Mouse (Mus musculus) R1 (cell line): ENCODE data around the gene Msi2.

Source experiments
- DNase-seq: peaks from one replicate; pipeline ENCODE4 v3.0.0-alpha.2; 2018; ENCODE audit warnings: low read depth, low spot score

The Msi2 gene

DNA sequence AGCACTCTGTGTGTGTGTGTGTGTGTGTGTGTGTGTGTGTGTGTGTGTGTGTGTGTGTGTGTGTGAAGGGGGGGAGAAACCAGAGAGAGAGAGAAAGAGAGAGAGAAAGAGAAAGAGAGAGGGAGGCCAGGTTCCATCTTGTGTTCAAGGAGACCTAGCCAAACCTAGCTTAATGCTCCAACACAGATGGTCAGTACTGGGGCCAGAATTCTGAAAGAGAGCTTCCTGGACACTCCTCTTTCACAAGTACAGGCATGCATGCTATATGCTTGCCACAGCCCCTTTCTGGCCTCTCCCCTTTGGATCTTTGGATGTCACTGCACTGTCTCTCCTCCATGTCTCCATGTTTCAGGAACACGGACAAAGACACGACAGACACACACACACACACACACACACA lies 41.7 kb downstream of the Msi2 start:
- DNase-seq = no peak

DNA sequence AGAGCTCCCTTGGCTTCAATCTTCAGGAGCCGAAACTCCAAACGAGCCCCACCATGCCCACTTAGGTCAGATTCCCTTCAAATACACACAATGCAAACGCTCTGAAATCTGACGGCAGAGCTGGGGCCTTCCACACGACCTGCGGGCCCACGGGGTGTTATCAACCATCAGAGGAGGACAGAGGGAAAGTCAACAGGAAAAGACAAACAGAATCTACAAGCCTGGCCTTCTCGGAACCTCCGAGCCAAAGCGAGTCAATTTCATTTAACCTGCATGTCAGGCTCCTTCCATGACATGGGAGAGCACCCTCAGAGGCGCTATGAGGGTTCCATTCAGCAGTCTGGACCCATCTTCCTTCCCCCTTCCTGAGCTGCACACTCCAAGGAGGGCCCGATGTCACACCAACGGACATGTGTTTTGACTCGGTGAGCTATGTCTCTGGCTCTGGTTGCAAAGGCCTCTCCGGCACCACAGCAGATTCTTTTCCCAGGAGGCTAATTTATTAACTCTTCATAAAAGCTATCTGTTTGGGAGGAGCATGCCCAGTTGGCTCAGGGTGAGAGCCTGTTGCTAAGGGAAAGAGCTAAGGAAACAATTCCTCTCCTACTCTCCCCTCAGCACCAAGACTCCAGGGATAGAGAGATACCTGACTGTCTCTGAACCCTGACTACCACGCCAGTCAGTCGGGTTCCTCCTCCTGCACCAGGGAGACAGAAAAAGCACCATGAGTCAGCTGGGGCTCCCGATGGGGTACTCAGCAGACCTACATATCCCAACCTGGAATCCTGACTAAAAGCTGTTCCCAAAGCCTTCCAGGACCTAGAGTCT lies 42.6 kb downstream of the Msi2 start:
- no peak for DNase-seq

DNA sequence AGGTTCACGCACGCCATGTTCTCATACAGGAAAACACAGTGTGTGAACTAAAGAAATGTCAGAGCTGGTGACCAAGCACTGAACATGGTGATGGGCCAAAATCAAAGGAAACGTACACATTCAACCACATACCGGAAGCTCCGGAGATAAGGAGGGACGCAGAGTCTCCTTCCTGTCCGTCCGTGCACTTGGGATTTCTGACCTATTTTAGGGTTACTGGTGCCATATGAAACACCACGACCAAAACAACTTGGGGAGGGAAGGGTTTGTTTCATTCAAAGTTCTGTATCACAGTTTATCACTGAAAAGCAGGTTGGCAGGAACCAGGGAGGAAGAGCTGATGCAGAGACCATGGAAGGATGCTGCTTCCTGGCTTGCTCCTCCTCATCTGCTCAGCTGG lies 44.2 kb downstream of the Msi2 start:
- DNase-seq = no peak

DNA sequence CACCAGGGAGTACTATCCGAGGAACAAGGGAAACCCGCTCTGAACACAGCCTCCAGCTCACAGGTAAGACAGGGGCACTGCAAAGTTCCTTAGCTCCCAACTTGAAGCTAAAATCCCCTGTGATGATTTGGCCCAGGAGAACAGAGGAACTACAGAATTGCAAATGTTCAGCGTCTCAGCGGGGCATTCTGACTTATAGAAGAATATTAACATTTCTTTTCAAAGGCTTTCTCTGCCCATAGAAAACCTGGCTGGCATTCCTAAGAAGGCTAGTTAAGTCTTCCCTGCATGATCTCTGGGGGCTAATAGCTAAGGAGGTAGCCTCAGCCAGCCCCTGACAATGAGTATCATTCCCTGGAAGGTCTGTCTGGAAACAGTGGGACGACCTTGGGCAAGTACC lies 47.4 kb downstream of the Msi2 start:
- peak; percentile 98 for DNase-seq

DNA sequence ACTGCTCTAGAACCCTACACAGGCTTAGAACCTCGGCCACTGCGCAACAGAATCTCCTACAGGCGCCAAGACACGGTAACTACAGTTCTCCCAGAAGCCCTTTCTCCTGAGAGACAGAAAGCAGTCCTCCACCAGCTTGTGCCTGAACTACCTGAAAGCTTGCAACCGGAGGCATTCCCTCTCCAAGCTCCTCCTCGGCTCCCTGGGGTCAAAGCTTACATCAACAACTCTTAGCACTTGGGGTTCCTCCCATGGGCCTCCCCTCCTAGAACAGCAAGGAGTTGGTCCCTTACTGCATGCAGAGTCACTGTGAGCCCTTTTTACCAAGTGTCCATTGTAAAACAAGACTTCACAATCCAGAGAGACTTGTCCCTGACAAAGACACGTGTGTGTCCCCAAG lies 49.2 kb downstream of the Msi2 start:
- peak; percentile 91 for DNase-seq

DNA sequence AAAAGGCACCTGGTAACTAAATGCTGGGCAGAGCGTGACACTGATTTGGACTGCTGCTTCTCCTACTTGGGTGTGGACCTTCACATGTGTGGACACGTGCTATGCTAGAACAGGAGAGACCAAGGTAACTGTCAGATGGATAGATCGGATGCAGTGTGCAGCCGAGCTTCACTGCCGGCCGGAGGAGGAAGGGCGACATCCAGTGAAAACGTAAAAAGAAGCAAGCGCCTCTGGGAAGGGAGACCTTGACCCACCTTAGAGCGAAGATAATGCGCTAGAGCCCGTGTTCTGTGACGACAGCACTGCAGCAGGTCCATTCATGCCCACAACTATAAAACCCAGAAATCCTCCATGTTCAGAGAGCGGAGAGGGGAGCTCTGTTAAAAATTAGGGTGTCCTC lies 50.0 kb downstream of the Msi2 start:
- no peak for DNase-seq

DNA sequence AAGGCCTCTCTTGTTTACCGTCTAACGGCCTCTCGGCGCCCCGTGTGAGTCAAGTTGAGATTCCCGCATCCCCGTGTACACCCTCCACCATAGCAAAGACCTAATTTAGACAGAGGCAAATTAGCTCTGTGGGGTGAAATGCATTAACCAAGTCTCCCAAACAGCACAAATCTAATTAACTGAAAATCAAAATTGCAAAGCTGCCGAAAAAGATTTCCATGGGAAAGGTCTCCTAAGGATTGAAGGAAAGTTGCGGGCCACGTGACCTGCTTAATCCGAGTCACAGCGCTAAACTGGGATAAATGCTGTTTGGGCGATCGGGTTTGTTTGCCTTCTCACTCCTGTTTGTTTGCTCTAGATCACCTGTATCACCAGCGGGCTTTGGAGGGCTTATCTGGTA lies 52.5 kb downstream of the Msi2 start:
- no peak for DNase-seq

DNA sequence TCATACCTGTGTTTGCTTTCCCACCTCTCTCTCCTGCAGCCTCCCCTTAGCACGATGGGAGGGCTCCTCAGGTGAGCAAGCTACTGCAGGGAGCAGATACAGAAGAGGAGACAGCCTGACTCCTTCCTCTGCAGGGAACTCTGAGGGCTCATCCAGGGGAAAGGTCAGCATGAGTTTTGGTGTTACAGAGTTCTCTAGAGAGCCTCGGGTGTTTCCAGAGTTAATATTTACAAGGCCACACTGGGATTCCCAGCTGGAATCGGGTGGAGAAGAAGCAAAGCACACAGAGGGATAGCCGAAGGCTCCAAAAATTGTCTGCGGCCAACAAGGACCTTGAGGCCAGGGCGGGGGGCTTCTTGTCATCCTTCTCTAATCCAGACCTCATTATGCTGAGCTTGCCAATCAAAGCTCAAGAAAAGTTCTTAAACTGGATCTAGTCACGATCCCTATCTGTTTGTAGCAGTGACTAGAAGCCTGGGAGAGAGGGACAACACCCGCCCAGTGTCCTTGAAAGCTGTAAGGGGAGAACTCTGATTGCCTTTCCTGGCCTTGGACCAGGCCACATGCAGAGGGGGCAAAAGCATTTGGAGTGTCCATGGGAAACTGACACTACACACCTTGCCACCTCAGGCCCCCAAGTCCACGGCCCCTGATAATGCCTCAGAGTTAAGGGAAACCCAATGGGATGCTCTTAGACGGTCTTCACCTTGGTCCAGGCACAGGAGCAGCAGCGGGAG lies 56.7 kb downstream of the Msi2 start:
- no peak for DNase-seq

DNA sequence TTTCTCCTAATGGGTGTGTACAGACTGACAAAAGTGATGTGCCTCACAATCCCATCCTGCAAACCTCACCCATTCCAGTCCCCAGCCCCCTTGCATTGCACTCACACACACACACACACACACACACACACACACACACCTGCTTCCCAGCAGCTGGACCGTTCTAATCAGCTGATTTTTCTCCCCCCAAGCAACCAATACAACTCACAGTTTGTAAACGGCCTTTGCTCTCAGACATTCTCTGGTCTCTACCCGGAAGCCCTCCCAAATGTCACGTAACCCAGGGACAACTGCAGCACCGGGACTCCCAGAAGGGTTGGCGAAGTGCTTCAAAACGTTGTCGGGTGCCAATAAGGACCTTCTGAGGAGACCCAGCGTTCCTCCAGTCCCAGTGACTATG lies 57.9 kb downstream of the Msi2 start:
- DNase-seq = no peak

DNA sequence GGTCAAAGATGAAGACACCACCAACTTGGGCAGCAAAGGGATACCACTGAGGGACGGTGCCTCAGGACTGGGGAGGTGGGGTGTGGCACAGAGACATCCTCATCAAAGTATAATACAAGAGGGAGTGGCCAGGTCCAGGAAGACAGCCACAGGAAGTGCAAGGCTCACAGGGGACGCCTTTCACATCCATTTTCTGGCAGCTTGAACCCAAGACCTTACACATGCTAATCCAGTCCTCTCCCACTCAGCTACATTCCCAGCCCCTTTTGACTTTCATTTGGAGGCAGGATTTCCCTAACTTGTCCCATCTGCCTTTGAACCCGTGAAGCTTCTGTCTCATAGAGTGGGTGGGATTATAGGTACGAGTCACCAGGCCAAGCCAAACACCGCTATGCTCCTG lies 59.4 kb downstream of the Msi2 start:
- peak; percentile 91 for DNase-seq

DNA sequence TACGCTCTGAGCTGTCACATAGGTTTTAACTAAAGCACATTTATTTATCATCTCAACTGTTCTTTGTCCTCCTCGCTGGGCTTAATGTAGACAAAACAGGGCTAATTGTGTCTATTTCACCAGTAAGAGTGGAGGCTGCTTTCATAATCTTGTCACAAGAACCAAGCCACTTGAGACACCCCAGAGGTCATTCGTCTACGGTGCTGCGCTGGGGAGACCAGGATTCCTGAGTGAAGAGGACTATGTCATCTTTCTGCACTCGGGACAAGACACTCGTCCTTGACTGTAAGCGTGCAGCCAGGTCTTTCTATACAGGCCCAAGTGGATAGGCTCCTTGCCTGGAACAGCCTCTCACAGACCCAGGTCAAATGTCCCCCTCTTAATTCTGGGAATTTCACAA lies 62.5 kb downstream of the Msi2 start:
- no peak for DNase-seq

DNA sequence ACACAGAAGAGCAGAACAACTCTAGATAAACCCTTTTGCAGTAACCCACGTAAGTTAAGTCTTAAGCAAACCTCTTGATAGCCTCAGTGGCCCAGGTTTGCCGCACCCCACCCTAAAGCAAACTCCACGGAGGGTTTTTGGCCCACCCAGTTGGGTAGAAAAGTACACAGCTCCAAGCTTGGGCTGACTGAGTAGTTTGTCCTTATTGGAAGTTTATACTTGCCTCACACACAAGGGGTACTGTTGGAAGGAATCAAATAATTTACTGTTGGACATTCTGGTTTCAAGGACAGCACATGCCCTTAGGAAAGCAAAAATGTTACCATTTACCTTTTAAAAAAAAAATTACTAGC lies 63.1 kb downstream of the Msi2 start:
- DNase-seq = no peak

DNA sequence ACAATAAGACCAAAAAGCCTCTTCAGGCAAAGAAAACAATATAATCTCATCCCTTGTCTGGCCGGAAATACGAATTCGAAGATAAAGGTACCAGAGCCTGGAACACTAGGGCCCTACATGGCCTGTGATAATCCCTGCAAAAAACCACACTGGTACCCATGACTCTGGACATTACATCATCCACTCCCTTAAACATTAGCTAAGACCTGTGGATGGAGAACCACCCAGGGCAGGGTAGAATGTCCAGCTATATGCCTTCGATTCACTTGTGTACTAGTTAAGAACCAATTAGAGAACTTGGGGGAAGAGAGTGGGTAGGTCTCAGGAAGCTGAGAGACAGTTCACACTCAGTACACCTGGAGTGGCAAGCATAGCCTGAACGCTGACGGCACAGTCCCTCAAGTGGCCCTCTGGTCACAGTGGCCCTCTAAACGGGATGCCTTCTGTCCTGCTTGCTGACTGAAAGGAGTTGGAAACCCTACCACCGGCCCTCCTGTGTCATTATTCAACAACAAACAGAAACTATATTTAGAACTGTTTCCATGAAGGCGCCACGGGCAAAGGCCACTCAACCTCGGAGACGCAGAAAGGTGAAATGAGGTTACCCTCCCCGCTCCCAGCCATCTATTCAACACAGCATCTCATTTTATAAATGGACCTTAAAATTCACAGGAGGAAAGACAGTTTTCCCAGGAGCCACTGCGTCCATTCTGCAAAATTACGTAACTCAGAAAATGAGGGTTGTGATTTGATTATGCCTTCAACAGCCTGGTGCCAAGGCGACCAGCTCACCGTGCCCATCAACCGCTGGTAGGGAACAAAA lies 63.7 kb downstream of the Msi2 start:
- no peak for DNase-seq

DNA sequence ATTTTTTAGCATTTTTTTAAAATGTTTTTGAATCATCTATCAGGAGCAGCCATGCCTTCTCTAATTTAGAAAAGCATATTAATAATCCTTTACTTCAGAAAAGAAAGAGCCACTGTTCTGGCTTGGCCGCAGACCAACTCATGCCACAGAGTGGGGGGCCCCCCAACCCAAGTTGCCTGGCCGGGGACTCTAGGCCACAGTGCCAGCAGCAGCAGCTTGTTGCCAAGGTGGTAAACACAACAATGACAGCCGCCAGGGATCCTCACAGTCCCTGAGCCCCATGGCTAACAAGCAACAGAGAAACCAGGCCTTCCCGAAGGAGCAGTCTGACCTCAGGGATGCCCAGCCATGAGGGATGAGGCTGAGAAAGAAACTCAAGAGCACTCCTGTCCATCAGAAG lies 68.0 kb downstream of the Msi2 start:
- no peak for DNase-seq

DNA sequence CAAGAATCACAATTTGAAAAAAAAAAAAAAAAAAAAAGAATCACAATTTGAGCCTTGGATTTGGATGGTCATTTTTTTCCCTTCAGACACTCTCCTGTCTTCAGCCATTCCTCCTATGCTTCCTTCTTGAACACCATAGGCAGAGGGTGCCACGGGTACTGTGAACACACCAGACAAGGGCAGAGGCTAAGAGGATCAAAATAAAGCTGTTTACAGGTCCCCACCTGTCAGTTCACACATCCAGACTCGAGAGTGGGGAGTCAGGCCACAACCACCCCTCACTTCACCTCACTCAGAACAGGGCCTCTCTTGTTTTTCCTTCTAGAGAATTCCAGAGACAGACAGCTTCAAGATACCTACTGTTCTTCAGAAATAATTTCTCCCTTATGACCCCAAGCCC lies 69.3 kb downstream of the Msi2 start:
- no peak for DNase-seq

DNA sequence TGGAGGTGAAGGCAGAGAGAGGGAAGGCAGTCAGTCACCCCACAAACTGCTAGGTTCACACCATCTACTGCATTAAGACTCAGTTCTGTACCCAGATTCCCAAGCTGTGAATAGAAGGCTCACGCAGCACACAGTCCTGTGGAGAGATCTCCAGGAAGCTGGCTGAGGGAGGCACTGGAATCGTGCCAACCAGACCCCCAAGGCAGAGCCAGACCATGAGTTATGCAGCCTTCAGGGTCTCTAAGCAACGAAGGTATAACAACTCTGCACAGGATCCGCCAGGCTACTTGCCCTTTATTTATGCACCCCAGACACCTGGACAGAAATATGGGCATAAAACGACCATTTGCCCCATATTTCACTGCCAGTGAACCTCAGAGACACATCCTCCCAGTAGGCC lies 69.9 kb downstream of the Msi2 start:
- no peak for DNase-seq

DNA sequence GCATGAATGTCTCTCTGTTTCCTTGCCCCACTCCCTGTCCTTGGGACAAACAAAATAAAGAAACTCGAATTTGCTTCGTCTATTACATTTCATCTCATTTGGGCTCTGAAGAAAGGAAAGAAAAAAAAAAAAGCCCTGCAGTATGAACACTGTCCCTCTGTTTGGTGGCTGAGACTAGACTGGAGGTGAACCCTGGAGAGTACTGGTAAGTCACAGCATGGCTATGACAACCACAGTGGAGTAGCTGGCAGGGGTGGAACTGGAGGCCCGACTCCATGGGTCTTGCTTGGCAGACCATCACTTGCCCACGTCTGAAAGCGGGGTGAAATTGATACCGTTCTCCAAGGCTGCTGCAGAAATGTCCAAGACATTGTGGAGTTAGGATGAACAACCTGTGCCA lies 71.8 kb downstream of the Msi2 start:
- DNase-seq = no peak

DNA sequence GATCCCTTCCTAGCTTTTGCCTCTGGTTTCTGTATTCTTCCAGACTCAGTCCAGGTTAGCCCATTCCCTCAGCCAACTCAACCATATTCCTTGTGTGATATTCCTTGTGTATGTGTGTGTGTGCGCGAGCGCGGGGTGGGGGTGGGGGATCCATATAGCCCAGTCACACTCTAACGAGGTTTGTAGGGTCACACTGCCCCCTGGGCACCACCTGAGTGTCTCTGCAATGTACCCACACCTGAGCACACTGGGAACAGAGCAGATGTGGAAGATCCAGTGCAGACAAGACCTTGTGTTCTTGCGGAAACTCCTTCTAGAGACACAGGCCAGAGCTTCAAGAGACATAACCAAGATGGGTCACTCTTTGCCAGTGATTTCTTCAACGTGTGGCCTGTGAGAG lies 72.5 kb downstream of the Msi2 start:
- no peak for DNase-seq

DNA sequence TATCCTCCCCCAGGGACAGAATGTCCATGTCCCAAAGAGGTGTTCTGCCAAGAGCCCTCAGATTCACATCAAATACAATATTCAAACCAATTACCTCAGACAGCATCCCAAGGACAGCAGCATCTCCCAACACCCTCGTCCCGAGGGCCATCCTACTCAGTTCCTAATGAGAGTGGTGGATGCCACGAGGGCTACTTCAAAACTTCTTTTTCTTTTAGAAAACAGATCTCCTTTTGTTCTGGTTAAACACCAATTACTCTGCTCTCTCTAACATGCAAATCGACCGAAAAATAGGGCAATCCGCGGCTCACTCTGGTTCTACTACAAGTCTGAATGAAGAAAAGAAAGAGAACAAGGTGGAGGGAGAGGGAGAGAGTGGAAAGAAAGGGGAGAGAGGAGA lies 73.6 kb downstream of the Msi2 start:
- DNase-seq = no peak

DNA sequence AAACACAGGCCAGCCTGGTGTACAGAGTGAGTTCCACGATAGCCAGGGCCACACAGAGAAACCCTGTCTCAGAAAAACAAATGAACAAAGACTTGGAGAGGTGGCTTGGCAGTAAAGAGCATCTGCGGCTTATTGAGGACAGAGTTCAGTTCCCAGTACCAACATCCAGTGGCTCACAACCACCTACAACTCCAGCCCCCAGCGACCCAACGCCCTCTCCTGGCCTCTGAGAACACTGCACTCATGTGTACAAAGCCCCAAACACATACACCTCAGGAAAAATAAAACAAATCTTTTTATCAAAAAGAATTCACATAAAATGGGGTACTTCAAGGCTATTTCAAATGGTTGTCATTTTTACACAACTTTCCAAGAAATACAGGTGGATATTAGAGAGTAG lies 78.5 kb downstream of the Msi2 start:
- DNase-seq = no peak

DNA sequence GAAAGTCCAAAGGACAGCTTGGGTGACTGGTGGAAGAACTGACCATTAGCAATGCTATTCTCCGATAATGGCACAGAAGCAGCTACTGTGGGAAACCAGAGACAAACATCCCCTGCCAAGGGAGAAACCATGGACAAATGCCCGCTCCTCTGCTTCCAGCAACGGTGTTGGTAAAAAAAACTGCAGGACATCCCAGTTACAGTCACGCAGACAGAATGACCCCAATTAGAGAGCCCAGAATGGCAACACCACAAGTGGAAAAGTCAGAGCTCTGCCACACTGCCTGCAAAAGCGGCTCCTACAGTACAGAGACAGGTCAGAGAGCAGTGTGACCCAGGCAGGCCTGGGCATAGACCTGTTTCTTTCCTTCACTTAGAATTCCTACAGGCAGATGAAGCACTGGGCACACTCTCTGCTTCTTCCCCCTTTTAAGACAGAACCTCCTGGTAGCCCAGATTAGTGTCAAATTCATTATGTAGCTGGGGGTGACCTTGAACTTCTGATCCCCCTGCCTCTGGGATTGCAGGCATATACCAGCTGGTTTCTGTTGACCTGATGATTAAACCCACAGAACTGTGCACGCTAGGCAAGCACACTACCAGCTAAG lies 79.3 kb downstream of the Msi2 start:
- DNase-seq = no peak

DNA sequence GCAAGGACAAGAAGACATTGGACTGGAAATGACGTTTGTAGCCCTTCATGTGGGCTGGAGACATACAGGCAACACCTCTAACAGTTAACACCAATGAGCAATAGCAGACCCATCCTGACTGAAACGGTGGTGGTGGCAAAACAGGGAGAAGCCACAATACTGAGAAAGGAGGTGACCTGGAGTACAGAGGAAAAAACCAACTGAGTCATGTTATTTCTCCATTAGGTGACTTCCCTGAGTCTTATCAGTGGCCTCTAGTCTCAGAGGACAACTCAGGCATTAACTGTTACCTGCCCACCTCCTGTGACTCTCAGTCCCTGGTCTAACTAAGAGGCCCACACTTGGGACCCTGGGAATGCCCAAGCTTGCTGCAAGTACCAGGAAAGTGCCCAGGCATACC lies 80.1 kb downstream of the Msi2 start:
- no peak for DNase-seq
